Mouse (Mus musculus) monocyte, adult 5-6 weeks (primary cell): ENCODE results near the gene Arhgap22. TPM values are rescaled to one million over a fixed set of nuclear protein-coding genes. Genes with fewer than 3 reads are reported as not detected.
A peak's percentile ranks its signal among the peaks of the same experiment; 100 is the strongest.

ENCODE experiments used
- ATAC-seq: fragments of 153-309, 156-312 bp; replicated peaks from 2 replicates; pipeline ENCODE4 v1.8.0; 2017; ENCODE audit warnings: mild to moderate bottlenecking; ENCODE audit not compliant: low TSS enrichment, insufficient number of reproducible peaks, severe bottlenecking, poor library complexity, low FRiP score
- total RNA-seq: library from RNA; stranded (forward); fragments of 200-1000, 200-491, 200-594 nt; gene quantifications from 3 replicates; pipeline ENCODE4 v1.2.3, GENCODE M21; 2017

Arhgap22 gene
- total RNA-seq, 1 experiment from 2014 or later: 1.6 TPM

- no peak for ATAC-seq
These were observed 138.3 kb downstream of the Arhgap22 start for GRCm38 (mm10) chr14:33351984-33352722.

DNA sequence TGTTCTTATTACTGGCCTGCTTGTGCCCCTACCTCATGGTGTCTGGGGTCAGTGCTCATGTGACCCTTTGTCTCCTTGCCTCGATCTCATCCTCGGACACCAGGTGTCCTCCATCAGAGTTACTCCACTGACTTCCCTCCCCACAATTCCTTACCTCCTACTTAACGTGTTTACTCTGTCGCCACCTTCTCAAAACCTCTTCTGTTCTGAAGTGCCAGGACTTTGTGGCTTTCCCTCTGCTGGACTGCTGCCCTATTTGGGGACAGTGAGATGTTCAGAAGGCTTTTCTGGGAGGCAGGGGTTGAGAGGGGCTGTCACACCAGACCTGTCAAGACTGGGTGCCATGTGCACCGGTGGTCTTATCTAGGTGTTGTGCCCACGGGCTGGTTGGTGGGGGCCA, 139.1 kb downstream of the Arhgap22 start:
- ATAC-seq: no peak

DNA sequence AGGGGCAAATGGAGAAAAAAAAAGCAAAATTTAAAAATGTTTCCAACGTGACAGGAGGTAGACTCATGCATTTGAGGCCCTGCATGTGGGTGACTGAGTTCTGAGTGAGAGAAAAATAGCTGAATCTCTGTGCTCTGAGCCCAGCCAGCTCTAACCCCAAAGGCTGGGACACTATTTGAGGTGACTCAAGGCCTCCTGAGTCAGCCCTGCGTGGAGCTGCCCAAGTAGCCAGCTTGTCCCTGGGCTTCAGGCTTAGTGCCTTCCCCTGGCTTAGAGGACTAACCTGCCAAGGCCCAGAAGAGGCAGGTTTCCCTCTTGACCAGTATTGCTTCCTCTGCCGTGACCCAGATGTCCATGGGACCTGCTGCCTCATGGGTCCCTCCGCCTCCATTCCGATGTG, 141.4 kb downstream of the Arhgap22 start:
- no peak for ATAC-seq

GRCm38 (mm10) chr14:33357600-33358368, 144.0 kb downstream of the Arhgap22 start:
- ATAC-seq: no peak

DNA sequence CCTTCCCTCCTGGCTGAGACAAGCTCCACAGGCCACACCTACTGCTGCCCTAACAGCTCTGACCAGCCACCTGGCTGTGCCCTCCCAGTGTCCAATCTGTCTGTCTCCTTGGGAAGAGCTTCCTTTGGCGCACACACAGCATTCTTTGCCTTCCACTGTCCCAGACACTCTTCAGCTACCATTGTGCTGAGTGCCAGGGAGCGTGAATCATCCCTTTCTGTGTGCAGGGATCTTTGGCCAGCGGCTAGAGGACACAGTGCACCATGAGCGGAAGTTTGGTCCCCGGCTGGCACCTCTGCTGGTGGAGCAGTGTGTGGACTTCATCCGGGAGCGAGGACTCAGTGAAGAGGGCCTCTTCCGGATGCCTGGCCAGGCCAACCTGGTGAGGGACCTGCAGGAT, 145.1 kb downstream of the Arhgap22 start:
- no peak for ATAC-seq

DNA sequence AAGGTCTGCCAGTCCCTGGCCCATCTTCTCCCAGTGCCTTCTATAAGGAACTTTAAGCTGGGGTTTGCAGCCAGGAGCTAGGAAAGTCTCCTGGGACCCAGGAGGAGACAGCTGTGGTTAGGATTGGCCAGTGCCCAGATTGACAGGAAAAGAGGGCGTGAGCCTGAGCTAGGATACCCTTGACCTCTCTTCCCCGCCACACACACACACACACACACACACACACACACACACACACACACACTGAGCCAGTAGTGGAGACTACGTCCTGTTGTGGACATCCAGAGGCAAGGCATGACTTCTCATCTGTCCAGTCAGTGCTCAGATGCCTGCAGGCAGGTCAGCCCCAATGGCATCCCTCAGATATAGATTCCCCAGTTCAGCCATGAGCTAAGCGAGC, 147.7 kb downstream of the Arhgap22 start:
- no peak for ATAC-seq

DNA sequence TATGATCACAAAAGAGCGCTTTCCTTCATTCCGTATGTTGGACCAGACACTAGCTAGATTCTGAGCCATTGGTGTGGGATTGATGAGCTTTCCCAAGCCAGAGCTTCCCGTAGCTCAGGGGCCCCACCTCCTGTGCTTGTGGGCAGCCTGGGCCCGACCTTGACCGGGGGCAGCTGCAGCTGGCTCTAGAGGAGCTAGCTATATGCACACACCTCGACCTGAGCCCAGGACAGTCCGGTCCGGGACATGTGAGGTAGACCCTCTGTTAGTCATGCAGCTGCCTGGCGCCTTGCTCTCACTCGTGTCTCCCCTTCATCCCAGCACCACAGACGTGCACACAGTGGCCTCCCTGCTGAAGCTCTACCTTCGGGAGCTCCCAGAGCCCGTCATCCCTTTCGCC, 148.3 kb downstream of the Arhgap22 start:
- no peak for ATAC-seq

DNA sequence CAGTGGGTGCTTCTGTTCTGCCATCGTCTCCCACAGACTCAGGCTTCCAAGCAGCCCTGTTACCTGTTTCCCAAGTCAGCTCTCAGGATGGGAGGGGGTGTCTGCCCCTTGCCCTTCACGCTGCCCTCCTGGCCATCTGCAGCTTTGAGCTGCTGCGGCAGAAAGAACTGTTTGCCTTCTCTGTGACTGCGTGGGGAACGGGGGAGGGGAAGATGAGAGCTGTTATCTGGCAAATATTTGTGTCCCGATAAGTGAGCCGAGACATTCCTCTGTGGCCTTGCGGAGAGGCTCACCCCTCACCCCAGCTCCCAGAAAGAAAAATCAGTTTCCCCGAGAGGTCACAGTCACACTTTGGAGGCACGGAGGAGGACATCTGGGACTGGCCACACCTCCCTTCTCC, 149.0 kb downstream of the Arhgap22 start:
- ATAC-seq: no peak

DNA sequence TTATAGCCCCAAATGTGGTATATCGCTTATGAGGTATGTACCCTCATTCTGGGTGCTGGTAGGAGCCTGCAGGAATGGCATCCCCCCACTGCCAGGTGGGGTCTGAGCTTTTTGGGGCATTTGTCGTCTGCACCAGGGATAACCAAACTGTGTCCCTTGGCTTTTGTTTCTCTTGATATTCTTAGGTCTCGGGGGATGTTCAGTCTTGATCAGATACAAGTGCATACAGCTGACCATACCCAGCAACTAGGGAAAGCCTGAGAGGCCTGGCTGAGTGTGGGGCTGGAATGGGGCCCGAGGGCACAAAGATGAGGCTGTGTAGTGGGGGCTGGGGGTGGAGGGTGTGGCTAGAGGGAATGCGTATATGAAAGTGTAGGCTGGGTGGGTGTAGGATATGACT, 149.8 kb downstream of the Arhgap22 start:
- ATAC-seq: no peak

- no peak for ATAC-seq
These were observed 150.2 kb downstream of the Arhgap22 start for GRCm38 (mm10) chr14:33364061-33364460.

DNA sequence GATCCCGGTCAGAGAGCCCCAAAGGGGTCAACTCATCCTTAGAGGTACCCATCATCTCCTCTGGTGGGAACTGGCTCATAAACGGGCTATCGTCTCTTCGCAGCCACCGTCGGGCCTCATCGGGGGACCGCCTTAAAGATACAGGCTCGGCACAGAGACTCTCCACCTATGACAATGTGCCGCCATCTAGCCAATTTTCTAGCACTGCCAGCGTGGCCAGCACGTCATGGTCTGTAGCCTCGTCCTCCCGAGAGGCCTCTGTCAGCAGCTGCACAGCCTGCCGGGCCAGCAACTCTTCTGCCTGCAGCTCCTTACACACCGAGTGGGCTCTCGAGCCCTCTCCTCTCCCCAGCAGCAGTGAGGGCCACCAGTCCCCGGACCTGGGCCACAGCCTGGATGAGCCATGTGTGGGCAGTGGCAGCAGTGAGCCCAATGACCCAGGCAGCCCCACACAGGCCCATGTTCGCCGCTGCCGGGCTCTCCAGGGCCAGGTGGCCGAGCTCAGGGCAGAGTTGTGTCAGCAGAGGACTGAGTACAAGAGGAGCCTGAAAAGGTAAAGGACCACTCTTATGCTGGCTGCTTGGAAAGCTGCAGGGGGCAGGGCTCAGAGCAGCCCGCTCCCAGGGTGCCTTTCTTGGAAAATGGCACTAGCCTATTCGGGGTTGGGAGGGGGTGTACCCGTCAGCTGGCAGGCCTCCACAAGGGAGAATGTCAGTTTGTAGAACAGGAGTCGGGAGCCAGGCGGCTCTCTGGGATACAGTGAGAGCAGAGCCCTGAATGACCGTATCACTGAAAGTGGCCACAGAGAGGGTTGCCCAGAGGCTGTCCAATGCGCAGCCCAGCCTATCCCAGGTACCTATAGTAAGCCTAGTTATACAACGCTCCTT, 153.3 kb downstream of the Arhgap22 start:
- no peak for ATAC-seq

GRCm38 (mm10) chr14:33369375-33369774, 155.5 kb downstream of the Arhgap22 start:
- no peak for ATAC-seq

DNA sequence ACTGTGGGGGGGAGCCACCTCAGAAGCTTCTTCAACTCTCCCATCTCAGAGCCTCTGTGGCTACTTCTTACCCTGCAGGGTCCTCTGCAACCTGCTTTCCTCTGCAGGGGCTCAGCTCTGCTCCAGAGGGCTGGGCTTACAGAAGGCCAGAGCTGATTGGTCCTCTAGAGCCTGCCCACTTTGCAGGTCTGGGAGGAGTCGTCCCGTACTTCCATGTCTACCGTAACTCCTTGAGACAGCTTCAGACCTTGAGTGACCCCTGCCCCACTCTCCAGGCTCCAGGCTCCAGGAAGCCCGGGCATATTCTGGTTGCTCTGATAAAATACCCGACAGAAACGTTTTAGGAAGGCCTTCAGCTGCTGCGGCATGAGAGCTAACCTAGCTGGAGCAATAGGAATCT, 156.2 kb downstream of the Arhgap22 start:
- no peak for ATAC-seq

DNA sequence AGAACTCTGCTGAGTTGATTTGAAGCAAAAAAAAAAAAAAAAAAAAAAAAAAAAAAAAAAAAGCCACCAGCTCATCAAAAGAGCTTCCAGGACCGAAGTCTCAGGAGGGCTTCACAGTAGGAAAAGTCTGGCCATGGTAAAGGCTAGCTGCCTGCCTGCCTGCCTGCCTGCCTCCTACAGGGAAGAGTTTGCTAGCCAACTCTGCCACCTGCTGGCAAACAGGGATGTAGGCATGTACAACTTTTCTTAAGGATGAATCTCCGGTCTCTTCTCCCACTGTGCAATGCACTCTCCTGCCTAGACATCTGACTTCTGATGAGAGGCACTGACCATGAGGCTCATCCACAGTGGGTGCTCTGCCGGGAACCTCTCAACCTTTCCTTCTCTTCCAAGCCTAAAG, 157.4 kb downstream of the Arhgap22 start:
- ATAC-seq: peak; percentile 47; the same call in 1 of the 2 replicates

DNA sequence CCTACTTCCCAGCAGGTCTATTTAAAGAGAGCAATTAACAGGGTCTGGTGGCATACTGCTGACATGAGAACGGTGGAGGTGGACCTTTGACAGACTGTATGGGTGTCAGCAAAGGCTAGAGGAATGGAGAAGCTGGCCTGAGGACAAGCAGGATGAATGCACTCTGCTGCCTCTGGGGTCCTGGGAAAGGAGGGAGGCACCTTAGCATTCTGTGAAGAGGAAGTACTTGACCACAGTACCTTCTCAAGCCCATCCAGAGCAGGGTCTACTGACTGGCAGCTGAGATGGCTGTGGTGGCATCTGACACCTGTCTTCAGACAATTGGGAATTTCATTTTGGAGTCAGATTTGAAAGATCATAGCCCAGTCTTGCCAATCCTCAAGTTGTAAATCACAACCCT, 159.4 kb downstream of the Arhgap22 start:
- no peak for ATAC-seq

GRCm38 (mm10) chr14:33374089-33374488, 160.3 kb downstream of the Arhgap22 start:
- ATAC-seq: no peak

- no peak for ATAC-seq
These were observed 163.4 kb downstream of the Arhgap22 start for GRCm38 (mm10) chr14:33377211-33377610.

GRCm38 (mm10) chr14:33378723-33379122, 164.9 kb downstream of the Arhgap22 start:
- ATAC-seq: no peak

DNA sequence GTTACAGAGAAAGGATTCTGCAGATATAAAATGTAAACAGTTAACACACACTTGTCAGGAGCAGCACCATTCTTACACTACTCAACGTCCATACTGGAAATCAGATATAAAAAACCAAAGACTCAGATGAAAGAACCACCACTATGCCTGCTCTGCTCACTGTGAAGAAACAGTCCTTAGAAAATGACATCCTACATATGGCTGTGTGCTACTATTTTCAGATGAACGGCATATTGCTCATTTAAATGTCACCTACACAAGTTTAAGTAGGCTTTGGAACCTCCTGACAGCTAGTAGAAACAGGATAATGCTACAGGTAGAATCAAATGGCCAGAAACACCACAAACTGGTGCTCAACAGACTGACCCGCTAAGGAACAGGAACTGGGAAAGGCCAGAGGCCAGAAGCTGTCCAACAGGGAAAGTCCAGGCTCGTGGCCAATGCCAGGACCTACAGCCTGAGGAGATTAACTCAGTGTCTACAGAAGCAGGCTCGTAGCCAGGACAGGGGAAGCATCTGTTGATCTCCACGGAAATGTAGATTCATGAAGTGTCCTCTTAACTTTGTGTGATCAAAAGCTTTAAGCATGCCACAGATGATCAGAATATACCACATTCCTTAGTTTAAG, 167.1 kb downstream of the Arhgap22 start:
- no peak for ATAC-seq
